Mouse (Mus musculus) heart, postnatal 0 days (tissue): ENCODE measurements around the gene Inpp5e.

ENCODE experiments used
- CTCF ChIP-seq: IDR thresholded peaks from 2 replicates; pipeline ENCODE4 v1.5.1; 2016; ENCODE audit warnings: antibody characterized with exemption, control low read depth, low read depth
- EP300 ChIP-seq: IDR thresholded peaks from 2 replicates; pipeline ENCODE4 v1.6.1; 2016; ENCODE audit warnings: antibody characterized with exemption, low read depth

DNA sequence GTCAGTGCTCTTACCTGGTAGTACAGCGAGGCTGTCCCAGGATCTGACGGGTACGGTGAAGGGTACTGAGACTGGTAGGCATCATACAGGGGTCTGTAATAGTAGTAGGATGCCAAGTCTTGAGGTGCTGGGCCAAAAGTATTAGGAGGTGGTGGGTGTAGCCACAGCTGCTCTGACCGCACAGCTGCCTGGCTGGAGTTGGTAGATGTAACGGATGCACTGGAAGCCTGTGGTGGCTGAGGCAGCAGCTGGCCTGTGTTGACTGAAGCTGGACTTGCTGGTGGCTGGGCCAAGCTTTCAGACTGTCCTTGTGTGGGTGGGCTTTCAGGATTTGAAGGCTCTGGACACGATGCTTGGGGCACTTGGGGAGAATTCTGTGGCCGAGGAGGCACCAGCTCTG is 29.4 kb upstream of the Inpp5e start:
- TF ChIP-seq CTCF, result no peak
- no peak for TF ChIP-seq EP300
